Mouse (Mus musculus) layer of hippocampus, adult 9-11 months (tissue): ENCODE results near the gene Lrrtm3.
A peak's percentile ranks its signal among the peaks of the same experiment; 100 is the strongest.

ENCODE experiments used
- DNase-seq: peaks from one replicate; pipeline ENCODE4 v3.0.0; 2022

The Lrrtm3 gene

GRCm38 (mm10) chr10:64089680-64090460 is at the start of gene Lrrtm3:
TSS of gene Lrrtm3 (minus strand) at chr10:64090277.
- peak; percentile 88 for DNase-seq

DNA sequence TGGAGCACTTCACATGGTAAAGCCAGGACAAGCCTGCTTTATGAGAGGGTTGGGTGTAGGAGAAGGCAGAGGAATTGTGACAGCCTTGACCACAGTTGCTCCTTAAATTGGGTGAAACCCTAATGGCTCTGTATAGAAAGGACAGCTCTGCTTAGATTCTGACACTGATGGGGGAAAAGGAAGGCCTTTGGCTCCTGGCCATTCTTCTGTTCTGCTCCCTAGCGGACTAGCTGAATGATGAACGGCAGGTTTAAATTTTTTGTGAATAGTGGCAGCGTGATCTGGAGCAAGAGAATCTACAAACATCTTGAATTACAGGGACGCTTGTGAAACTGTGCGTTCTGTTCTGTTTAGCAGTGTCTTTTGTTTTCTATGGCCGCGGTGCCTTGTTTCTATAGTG is 45.4 kb upstream of the Lrrtm3 start:
- DNase-seq: no peak

GRCm38 (mm10) chr10:64133461-64133860 is 43.4 kb upstream of the Lrrtm3 start:
- DNase-seq: no peak

GRCm38 (mm10) chr10:64130397-64131150 is 40.5 kb upstream of the Lrrtm3 start:
- DNase-seq: peak; percentile 5

DNA sequence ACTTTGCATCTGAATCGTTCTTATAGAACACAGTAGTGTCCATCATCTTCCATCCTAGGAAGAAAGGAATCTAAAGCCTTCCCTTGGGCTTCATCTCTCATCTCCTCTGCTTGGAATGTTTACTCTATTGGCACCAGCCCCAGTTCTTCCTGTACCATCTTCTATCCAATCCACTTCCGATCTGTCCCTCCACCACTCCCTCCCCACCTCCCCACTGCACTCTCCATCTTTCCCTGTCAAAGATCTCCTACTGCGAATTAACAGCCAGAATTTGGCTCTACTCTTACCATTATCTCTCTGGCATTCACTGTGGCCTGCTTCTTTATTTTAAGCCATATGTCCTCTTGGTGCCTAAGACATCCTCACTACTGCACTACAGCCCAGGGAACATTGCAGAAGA is 28.8 kb upstream of the Lrrtm3 start:
- no peak for DNase-seq

DNA sequence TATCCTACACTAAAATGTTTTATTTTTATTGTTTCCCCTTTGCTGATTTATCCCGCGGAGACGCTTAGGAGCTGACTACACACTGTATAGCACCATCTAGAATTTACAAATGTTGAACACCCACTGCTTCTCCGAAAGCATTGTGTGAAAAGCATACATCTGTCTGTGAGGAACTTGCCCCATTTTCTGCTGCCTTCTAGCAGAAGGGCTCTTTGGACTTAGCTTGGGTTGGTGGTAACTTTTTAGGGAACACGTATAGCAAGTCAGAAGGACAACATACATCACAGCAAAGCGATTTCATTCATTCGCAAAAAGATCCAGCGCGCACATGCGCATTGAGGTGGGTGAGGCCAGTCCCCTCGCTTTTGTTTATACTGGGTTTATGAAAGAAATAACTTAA is 25.2 kb upstream of the Lrrtm3 start:
- no peak for DNase-seq

GRCm38 (mm10) chr10:64096532-64096931 is 6.5 kb upstream of the Lrrtm3 start:
- no peak for DNase-seq

DNA sequence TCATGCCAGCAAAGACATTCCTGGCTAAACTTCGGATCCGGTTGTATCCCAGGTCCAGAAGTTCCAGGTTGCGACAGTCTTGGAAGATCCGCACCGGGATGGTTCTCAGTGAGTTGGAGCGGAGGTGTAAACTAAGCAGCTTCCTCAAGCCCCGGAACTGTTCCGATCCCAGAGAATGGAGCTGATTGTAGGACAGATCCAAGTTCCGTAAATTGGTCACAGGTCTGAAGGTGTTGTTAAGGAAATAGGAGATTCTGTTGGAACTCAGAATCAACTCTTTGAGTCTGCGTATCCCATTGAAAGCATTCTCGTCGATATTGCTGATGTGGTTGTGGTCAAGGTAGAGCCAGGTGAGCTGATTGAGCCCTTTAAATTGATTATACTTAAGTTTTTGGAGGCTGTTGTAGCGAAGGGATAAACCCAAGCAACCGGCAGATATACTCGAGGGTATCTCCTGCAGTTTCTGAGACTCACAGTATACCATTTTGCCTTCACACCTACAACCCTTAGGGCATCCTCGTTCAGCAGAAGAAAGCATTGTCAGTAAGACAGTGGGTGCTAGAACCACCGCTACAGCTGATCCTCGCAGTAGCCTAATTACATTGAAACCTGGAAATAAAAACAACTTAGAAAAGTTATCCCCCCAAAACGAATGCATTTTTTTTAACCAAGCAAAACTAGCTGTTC is 1.2 kb downstream of the Lrrtm3 start:
- DNase-seq: no peak

DNA sequence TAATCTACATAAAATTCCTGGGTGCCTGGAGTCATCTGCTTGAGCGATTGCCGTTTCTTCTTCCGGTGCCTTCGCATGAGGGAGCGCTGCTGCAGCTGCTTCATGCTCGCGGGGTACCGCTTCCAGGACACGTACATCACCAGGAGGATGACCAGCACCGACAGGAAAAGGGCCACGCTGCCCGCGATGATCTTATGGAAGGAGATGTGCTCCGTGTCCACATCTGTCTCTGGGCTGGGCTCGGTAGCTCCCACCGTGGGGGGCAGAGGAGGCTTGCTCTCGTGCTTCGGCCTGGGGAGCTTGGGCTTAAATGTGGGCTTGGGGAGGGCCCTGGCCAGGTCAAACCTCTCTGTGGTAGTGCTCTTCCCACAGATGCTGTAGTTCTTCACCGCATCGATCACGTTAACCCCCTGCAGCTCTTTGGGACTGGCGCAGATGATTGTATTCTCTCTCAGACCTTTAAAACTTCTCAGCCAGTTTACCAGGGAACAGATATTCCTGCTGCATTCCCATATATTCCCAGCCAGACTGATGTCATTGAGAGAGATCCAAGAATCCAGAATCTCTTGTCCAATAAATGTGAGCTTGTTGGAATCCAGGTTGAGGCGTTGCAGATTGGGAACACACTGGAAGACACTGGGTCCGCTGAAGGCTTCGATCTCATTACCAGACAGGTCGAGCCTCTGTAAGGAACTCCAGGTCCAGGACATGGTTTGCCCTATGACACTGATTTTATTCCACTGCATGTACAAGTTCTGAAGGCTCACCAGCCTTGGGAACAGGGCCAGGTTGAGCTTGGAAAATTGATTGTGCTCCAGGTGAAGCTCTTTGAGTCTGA is 1.9 kb downstream of the Lrrtm3 start:
- DNase-seq: no peak

- DNase-seq: no peak
Measured at GRCm38 (mm10) chr10:64087521-64087920, 2.6 kb downstream of the Lrrtm3 start.

DNA sequence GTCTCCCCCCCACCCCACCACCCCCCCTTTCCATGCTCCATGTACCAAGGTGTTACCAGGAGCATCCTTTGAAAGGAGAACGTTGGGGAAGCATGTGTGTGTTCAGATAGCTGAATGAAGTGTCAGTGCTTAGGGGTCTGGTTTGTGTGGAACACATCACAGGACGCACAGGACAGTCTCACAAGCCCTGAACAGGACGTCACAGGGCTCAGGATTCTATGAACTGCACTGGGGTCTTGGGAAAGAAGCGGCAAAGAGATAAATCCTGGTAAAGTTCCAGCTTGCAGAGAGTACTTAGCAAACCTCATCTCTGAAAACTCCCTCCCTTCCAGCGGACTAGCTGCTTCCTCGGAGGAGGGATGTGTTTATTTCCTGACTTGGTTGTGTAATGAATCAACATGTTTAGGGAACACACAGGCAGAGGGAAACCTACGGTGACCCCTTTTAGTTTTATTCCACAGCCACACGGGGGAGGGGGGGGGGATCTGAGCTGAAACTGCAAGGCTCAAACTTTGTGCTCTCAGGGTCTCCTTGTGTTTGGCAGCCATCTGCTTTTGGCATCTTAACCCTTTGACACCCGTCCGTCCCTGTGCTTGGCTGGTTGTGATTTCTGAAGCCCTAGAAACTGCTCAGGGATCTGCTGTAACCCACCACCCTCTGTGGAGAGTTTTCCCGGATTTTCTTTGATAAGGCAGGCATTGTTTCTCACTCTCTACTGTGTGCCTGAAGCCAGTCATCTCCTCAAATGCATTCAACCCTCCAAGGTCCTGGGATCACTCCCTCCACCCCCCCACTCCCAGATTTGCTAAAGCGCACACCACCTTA is 3.3 kb downstream of the Lrrtm3 start:
- DNase-seq: no peak

GRCm38 (mm10) chr10:64086183-64086566 is 3.9 kb downstream of the Lrrtm3 start:
- DNase-seq: no peak

- no peak for DNase-seq
Measured at GRCm38 (mm10) chr10:64084465-64084864, 5.6 kb downstream of the Lrrtm3 start.

DNA sequence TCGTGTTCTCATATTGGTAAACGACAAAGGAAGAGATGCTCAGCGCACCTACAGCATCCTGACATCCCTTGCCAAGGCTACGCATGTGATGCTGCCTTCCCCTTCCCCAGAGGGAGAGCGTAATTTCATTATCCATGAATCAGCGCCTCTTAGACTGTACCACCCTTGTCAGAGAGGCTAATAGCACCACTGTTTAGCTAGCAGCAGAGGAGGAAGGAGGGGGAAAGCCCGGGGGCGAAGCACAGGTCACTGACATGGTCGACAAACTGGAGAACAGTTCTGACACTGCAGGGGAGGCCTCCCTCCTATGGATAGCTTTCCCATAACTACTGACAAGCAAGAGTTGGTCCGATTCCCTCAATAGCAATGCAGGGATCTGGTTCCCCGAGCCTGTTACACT is 6.3 kb downstream of the Lrrtm3 start:
- DNase-seq: no peak

- DNase-seq: no peak
Measured at GRCm38 (mm10) chr10:64082345-64082744, 7.7 kb downstream of the Lrrtm3 start.

DNA sequence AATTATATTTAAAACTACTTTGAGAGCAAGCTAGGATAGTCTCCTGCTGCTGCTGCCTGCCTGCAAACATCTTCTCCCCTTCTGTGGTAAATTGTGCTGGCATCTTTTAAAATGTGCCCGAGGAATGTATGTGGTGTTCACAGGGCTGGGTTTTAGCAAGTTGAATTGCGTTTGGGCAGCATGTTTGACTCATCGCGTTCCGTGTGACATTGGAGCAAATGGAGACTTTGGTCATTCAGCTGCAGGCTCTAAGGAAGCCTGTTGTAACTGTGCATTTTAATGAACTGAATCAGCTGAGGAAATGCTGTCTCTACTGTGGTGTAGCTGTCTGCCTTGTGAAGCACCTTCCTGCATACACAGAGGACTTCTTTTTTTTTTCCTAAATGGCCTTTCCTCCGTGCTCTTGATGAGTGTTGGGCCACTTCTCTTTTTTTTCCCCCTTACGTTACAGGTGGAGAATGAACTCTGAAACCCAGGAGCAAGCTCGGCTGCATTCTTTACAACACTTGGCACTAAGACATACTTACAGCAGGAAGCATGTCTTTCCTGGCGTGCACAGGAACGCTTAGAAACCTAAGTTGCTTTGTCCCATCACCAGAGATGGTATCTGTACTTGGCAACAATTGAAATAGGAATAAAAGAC is 13.5 kb downstream of the Lrrtm3 start:
- no peak for DNase-seq

DNA sequence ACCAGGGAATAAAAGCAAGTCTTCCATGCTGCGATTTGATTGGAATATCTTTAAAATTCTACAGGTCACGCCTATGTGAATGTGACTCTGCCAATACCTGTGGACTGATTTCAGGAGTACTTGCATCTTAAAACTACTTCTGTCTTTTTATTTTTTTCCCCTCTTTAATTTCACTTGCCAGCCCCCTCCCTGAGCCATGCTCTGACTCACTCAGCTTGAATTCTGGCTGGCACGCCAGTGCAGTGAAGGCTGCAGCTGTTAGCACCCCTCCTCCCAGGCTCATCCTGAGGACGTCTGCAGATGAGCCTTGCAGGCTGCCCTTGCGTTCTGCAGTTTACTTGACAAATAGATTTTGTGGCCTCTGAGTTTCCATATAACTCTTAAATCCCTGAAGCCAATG is 14.1 kb downstream of the Lrrtm3 start:
- DNase-seq: peak; percentile 59

GRCm38 (mm10) chr10:64063704-64064103 is 26.4 kb downstream of the Lrrtm3 start:
- no peak for DNase-seq

GRCm38 (mm10) chr10:64049946-64050345 is 40.1 kb downstream of the Lrrtm3 start:
- DNase-seq: no peak

DNA sequence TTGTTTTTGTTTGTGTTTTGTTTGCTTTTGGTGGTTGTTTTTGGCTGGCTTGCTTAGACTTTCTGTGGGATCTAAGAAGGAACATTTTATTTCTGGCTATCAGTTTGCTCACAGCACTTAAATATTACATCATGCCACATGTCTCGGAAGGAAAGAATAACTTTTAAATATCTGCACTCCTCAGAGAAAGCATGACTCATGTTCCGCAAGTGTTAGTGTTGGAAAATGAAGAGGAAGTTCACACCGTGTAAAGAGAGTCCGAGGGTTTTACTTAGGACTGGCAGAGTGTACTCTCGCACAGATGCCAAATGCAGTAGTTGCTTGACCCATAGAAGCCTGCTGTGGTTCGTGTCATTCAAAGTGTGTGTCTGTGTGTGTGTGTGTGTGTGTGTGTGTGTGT is 40.9 kb downstream of the Lrrtm3 start:
- DNase-seq: no peak

DNA sequence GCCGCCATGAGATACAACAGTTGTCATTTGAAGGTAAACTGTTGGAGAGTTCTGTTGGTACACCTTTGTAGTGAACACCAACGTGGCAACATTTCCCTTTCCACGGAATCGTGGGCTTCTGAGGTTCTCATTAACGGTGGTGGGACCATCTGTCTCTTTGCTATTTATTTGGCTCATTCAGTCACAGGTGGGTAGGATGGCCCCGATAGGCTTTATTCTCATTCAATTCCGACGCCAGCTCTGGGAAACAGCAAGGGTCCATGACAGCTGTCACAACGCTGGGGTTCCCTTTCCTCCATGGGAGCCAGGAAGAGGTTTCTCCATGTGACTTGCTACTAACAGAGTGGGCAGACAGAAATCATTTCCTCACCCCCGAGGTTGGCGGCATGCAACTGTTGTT is 48.2 kb downstream of the Lrrtm3 start:
- no peak for DNase-seq
